Mouse (Mus musculus): ENCODE data around the gene Mt1. TPM values are rescaled to one million over a fixed set of nuclear protein-coding genes. Genes with fewer than 3 reads are reported as not detected.

Gene Mt1
- polyA plus RNA-seq, 1 experiment = 963 TPM

- TF ChIP-seq CTCF (IDR thresholded peaks at IDR 0.05; ENCODE audit: control insufficient read depth, insufficient read depth, insufficient read length) = peak; percentile 69
- TF ChIP-seq USF1 (IDR thresholded peaks at IDR 0.05; ENCODE audit: low read depth) = no peak
- Histone ChIP-seq H3K36me3 (ENCODE audit: control insufficient read depth, insufficient read depth) (no peaks in the 10 kb centered on the region), H3ac (ENCODE audit: control insufficient read depth, insufficient read length, low read depth) (no peak overlapping the region), H3K79me3 (ENCODE audit: low read depth) (no peaks in the 10 kb centered on the region), H3K4me3 (ENCODE audit: insufficient read depth, poor library complexity, severe bottlenecking) (no peak overlapping the region), H3K79me2 (ENCODE audit: control insufficient read depth, insufficient read depth) (no peaks in the 10 kb centered on the region), H3K27me3 (ENCODE audit: control insufficient read depth, insufficient read depth, insufficient read length) (no peaks in the 10 kb centered on the region)
These were observed 11.6 kb upstream of the Mt1 start for GRCm38 (mm10) chr8:94167244-94167643.

- Histone ChIP-seq H3K4me3 (ENCODE audit: insufficient read depth, poor library complexity, severe bottlenecking) (no peak overlapping the region), H3K27me3 (ENCODE audit: control insufficient read depth, insufficient read depth, insufficient read length) (no peaks in the 10 kb centered on the region), H3K36me3 (ENCODE audit: control insufficient read depth, insufficient read depth) (no peaks in the 10 kb centered on the region), H3K79me2 (ENCODE audit: control insufficient read depth, insufficient read depth) (no peaks in the 10 kb centered on the region), H3K79me3 (ENCODE audit: low read depth) (no peaks in the 10 kb centered on the region), H3ac (ENCODE audit: control insufficient read depth, insufficient read length, low read depth) (no peak overlapping the region)
- TF ChIP-seq CTCF (IDR thresholded peaks at IDR 0.05; ENCODE audit: control insufficient read depth, insufficient read depth, insufficient read length) (no peak), MYOG (IDR thresholded peaks at IDR 0.05; ENCODE audit: control insufficient read depth, extremely low read depth, insufficient read length) (no peak), FOSL1 (IDR thresholded peaks at IDR 0.05; ENCODE audit: insufficient read depth, low read length, poor library complexity, severe bottlenecking) (no peak), MAX (IDR thresholded peaks at IDR 0.05) (no peak), MYOD1 (IDR thresholded peaks at IDR 0.05; ENCODE audit: control insufficient read depth, insufficient read length, low read depth) (no peak), CEBPB (IDR thresholded peaks at IDR 0.05; ENCODE audit: low read depth) (no peak), USF1 (IDR thresholded peaks at IDR 0.05; ENCODE audit: low read depth) (no peak)
These were observed 9.3 kb upstream of the Mt1 start for GRCm38 (mm10) chr8:94169547-94169946.

GRCm38 (mm10) chr8:94171321-94171755 is 7.5 kb upstream of the Mt1 start:
- Histone ChIP-seq H3K4me3 (ENCODE audit: insufficient read depth, poor library complexity, severe bottlenecking) (no peak overlapping the region), H3K79me2 (ENCODE audit: control insufficient read depth, insufficient read depth) (no peaks in the 10 kb centered on the region), H3K36me3 (ENCODE audit: control insufficient read depth, insufficient read depth) (no peaks in the 10 kb centered on the region), H3K27me3 (ENCODE audit: control insufficient read depth, insufficient read depth, insufficient read length) (no peaks in the 10 kb centered on the region), H3K79me3 (ENCODE audit: low read depth) (no peaks in the 10 kb centered on the region), H3ac (ENCODE audit: control insufficient read depth, insufficient read length, low read depth) (no peak overlapping the region)
- TF ChIP-seq MAX (IDR thresholded peaks at IDR 0.05) = no peak
- TF ChIP-seq USF1 (IDR thresholded peaks at IDR 0.05; ENCODE audit: low read depth) = no peak
- TF ChIP-seq MYOG (IDR thresholded peaks at IDR 0.05; ENCODE audit: control insufficient read depth, extremely low read depth, insufficient read length) = no peak
- TF ChIP-seq CTCF (IDR thresholded peaks at IDR 0.05; ENCODE audit: control insufficient read depth, insufficient read depth, insufficient read length) = no peak
- TF ChIP-seq CEBPB (IDR thresholded peaks at IDR 0.05; ENCODE audit: low read depth) = no peak
- TF ChIP-seq FOSL1 (IDR thresholded peaks at IDR 0.05; ENCODE audit: insufficient read depth, low read length, poor library complexity, severe bottlenecking) = no peak
- no peak for TF ChIP-seq MYOD1 (IDR thresholded peaks at IDR 0.05; ENCODE audit: control insufficient read depth, insufficient read length, low read depth)

GRCm38 (mm10) chr8:94172075-94172808 is 6.6 kb upstream of the Mt1 start, which contains the start of gene Mt2:
TSS of gene Mt2 (plus strand) at chr8:94172664.
- Histone ChIP-seq H3K79me3 (ENCODE audit: low read depth) (no peaks in the 10 kb centered on the region), H3ac (ENCODE audit: control insufficient read depth, insufficient read length, low read depth) (peak within 1 kb of the TSS; percentile 52), H3K4me3 (ENCODE audit: insufficient read depth, poor library complexity, severe bottlenecking) (peak within 1 kb of the TSS; percentile 59), H3K27me3 (ENCODE audit: control insufficient read depth, insufficient read depth, insufficient read length) (no peaks in the 10 kb centered on the region), H3K36me3 (ENCODE audit: control insufficient read depth, insufficient read depth) (no peaks in the 10 kb centered on the region), H3K79me2 (ENCODE audit: control insufficient read depth, insufficient read depth) (no peaks in the 10 kb centered on the region)
- TF ChIP-seq USF1 (IDR thresholded peaks at IDR 0.05; ENCODE audit: low read depth) (peak; percentile 89), MAX (IDR thresholded peaks at IDR 0.05) (no peak), MYOG (IDR thresholded peaks at IDR 0.05; ENCODE audit: control insufficient read depth, extremely low read depth, insufficient read length) (no peak)

GRCm38 (mm10) chr8:94172809-94173732 is 5.8 kb upstream of the Mt1 start:
- peak overlapping the region; percentile 52 for H3ac ChIP-seq (ENCODE audit: control insufficient read depth, insufficient read length, low read depth)
- H3K4me3 ChIP-seq (ENCODE audit: insufficient read depth, poor library complexity, severe bottlenecking) = peak overlapping the region; percentile 59
- no peaks in the 10 kb centered on the region for H3K79me2 ChIP-seq (ENCODE audit: control insufficient read depth, insufficient read depth)
- no peaks in the 10 kb centered on the region for H3K27me3 ChIP-seq (ENCODE audit: control insufficient read depth, insufficient read depth, insufficient read length)
- H3K79me3 ChIP-seq (ENCODE audit: low read depth) = no peaks in the 10 kb centered on the region
- no peaks in the 10 kb centered on the region for H3K36me3 ChIP-seq (ENCODE audit: control insufficient read depth, insufficient read depth)
- TF ChIP-seq MYOG (IDR thresholded peaks at IDR 0.05; ENCODE audit: control insufficient read depth, extremely low read depth, insufficient read length) = no peak
- no peak for TF ChIP-seq CEBPB (IDR thresholded peaks at IDR 0.05; ENCODE audit: low read depth)
- TF ChIP-seq USF1 (IDR thresholded peaks at IDR 0.05; ENCODE audit: low read depth) = no peak
- no peak for TF ChIP-seq FOSL1 (IDR thresholded peaks at IDR 0.05; ENCODE audit: insufficient read depth, low read length, poor library complexity, severe bottlenecking)
- TF ChIP-seq MAX (IDR thresholded peaks at IDR 0.05) = no peak
- TF ChIP-seq MYOD1 (IDR thresholded peaks at IDR 0.05; ENCODE audit: control insufficient read depth, insufficient read length, low read depth) = no peak
- TF ChIP-seq CTCF (IDR thresholded peaks at IDR 0.05; ENCODE audit: control insufficient read depth, insufficient read depth, insufficient read length) = no peak

Data from C2C12 (cell line).